Mouse (Mus musculus) ES-E14 (cell line): Measurements from ENCODE around the gene Mgst2. TPM values are rescaled to one million over a fixed set of nuclear protein-coding genes. Genes with fewer than 3 reads are reported as not detected.

ENCODE experiments used
- DNase-seq: peaks from one replicate; pipeline ENCODE4 v3.0.0-alpha.2; 2013; ENCODE audit warnings: low read depth, low spot score
- H3K27ac ChIP-seq: 2 replicates; pipeline ENCODE4 v1.5.1; 2012; ENCODE audit warnings: low read depth, mild to moderate bottlenecking, low read length, moderate library complexity, mixed read lengths; ENCODE audit not compliant: poor library complexity, insufficient read depth, severe bottlenecking
- H3K36me3 ChIP-seq: 2 replicates; pipeline ENCODE4 v1.6.1; 2012; ENCODE audit warnings: mild to moderate bottlenecking, low read length, moderate library complexity, mixed read lengths; ENCODE audit not compliant: control insufficient read depth, poor library complexity, insufficient read depth, severe bottlenecking
- H3K4me1 ChIP-seq, 2 experiments: fragments of 150-350 bp in 1 of 2; sonication (generic) in 1 of 2; 2 replicates each; pipeline ENCODE4 v1.6.1; 2012; ENCODE audit warnings: low read length in 2 of 2, mild to moderate bottlenecking in 1 of 2, mixed read lengths in 1 of 2; ENCODE audit not compliant: control insufficient read depth in 2 of 2, insufficient read depth in 2 of 2, poor library complexity in 1 of 2
- H3K4me3 ChIP-seq, 2 experiments: fragments of 150-350 bp in 1 of 2; sonication (generic) in 1 of 2; 2 replicates each; pipeline ENCODE4 v1.5.1; 2012; ENCODE audit warnings: low read length in 2 of 2, low read depth in 1 of 2, mild to moderate bottlenecking in 1 of 2, mixed read lengths in 1 of 2; ENCODE audit not compliant: insufficient read depth in 1 of 2, poor library complexity in 1 of 2, severe bottlenecking in 1 of 2
- H3K9ac ChIP-seq: 2 replicates; pipeline ENCODE4 v1.6.1; 2012; ENCODE audit warnings: low read depth, mild to moderate bottlenecking, low read length, mixed read lengths; ENCODE audit not compliant: poor library complexity, insufficient read depth, severe bottlenecking
- H3K9me3 ChIP-seq: fragments of 150-350 bp; sonication (generic); 2 replicates; pipeline ENCODE4 v1.6.1; 2012; ENCODE audit warnings: low read depth, mild to moderate bottlenecking, low read length; ENCODE audit not compliant: control insufficient read depth, insufficient read depth
- CHD2 ChIP-seq: IDR thresholded peaks from 2 replicates; pipeline ENCODE4 v1.6.1; 2014; ENCODE audit warnings: mild to moderate bottlenecking, low read depth, low read length, inconsistent platforms
- HCFC1 ChIP-seq: IDR thresholded peaks from 2 replicates; pipeline ENCODE4 v1.6.1; 2012; ENCODE audit warnings: low read length, inconsistent platforms, borderline replicate concordance; ENCODE audit not compliant: insufficient read depth
- MAFK ChIP-seq: IDR thresholded peaks from 2 replicates; pipeline ENCODE4 v1.6.1; 2014; ENCODE audit warnings: mild to moderate bottlenecking, low read depth, low read length, inconsistent platforms; ENCODE audit not compliant: insufficient read depth
- ZC3H11A ChIP-seq: IDR thresholded peaks from 2 replicates; pipeline ENCODE4 v1.6.1; 2012; ENCODE audit warnings: low read depth, mild to moderate bottlenecking, inconsistent platforms, low read length, borderline replicate concordance
- ZNF384 ChIP-seq: IDR thresholded peaks from 2 replicates; pipeline ENCODE4 v1.6.1; 2012; ENCODE audit warnings: low read depth, low read length, inconsistent platforms
- in situ Hi-C, 2 experiments: fragments of 600-800 bp; cut with MboI; formaldehyde crosslinking; loops; one replicate each; pipeline ENCODE4 v1.15.1; 2025; ENCODE audit warnings: low sequenced_read_pairs in 2 of 2, inconsistent platforms in 1 of 2; ENCODE audit not compliant: unreplicated experiment in 2 of 2
- total RNA-seq: library from RNA; depleted of rRNA; stranded (reverse); fragments of 300-350 nt; gene quantifications from 2 replicates; pipeline ENCODE4 v1.2.3, GENCODE M21; 2012

The Mgst2 gene
- total RNA-seq, 1 experiment = 0.71 TPM

GRCm38 (mm10) chr3:51645484-51645883 is 14.7 kb upstream of the Mgst2 start:
- no peak overlapping the region for H3K27ac ChIP-seq
- no peaks in the 10 kb centered on the region for H3K9me3 ChIP-seq
- no peaks in the 10 kb centered on the region for H3K36me3 ChIP-seq
- no peak overlapping the region for H3K4me3 ChIP-seq
- H3K4me1 ChIP-seq = peaks cover 3 to 4% of the 10 kb centered on the region in 2 experiments; a peak in 3 of 4 replicates
- H3K9ac ChIP-seq = no peak overlapping the region
- in situ Hi-C loops = loop anchor here in 1 of 2 experiments (10.0 kb wide), 1 partner anchor 61 kb away; no protein-coding TSS in a partner anchor
- TF ChIP-seq CHD2 = no peak
- no peak for TF ChIP-seq MAFK
- no peak for TF ChIP-seq ZNF384
- no peak for DNase-seq

- in situ Hi-C loops = loop anchor here in 1 of 2 experiments (10.0 kb wide), 1 partner anchor 62 kb away; no protein-coding TSS in a partner anchor
- Histone ChIP-seq H3K4me3 (no peak overlapping the region), H3K4me1 (peaks cover 3 to 4% of the 10 kb centered on the region in 2 experiments; a peak in 3 of 4 replicates)
These were observed 13.9 kb upstream of the Mgst2 start for GRCm38 (mm10) chr3:51646301-51646700.

GRCm38 (mm10) chr3:51647356-51647755 is 12.8 kb upstream of the Mgst2 start:
- no peaks in the 10 kb centered on the region for H3K9me3 ChIP-seq
- no peak overlapping the region for H3K27ac ChIP-seq
- in situ Hi-C loops = loop anchor here in 1 of 2 experiments (10.0 kb wide), 1 partner anchor 63 kb away; no protein-coding TSS in a partner anchor
- H3K9ac ChIP-seq = no peak overlapping the region
- H3K4me1 ChIP-seq = peaks cover 3 to 4% of the 10 kb centered on the region in 2 experiments; a peak in 3 of 4 replicates
- TF ChIP-seq MAFK (no peak), HCFC1 (no peak), CHD2 (no peak), ZNF384 (no peak), ZC3H11A (no peak)
- no peak for DNase-seq
- H3K36me3 ChIP-seq = no peaks in the 10 kb centered on the region
- H3K4me3 ChIP-seq = no peak overlapping the region

More at GRCm38 (mm10) chr3:51646301-51646700, 13.9 kb upstream of the Mgst2 start:
- Histone ChIP-seq H3K27ac (no peak overlapping the region), H3K9me3 (no peaks in the 10 kb centered on the region), H3K36me3 (no peaks in the 10 kb centered on the region), H3K9ac (no peak overlapping the region)
- DNase-seq = no peak
- no peak for TF ChIP-seq HCFC1
- TF ChIP-seq ZNF384 = no peak
- TF ChIP-seq ZC3H11A = no peak
- TF ChIP-seq MAFK = no peak
- no peak for TF ChIP-seq CHD2

GRCm38 (mm10) chr3:51648037-51648664 is 12.0 kb upstream of the Mgst2 start:
- DNase-seq = peak; percentile 68
- peaks cover 3 to 6% of the 10 kb centered on the region in 2 experiments; a peak in 3 of 4 replicates for H3K4me1 ChIP-seq
- H3K27ac ChIP-seq = no peak overlapping the region; the same call in 1 of the 2 replicates
- no peaks in the 10 kb centered on the region for H3K36me3 ChIP-seq
- TF ChIP-seq CHD2 = no peak
- TF ChIP-seq ZNF384 = no peak
- TF ChIP-seq MAFK = no peak
- TF ChIP-seq HCFC1 = no peak
- peak; percentile 82 for TF ChIP-seq ZC3H11A
- no peak overlapping the region for H3K9ac ChIP-seq
- in situ Hi-C loops = loop anchor here in 1 of 2 experiments (10.0 kb wide), 1 partner anchor 63 kb away; no protein-coding TSS in a partner anchor
- no peaks in the 10 kb centered on the region for H3K9me3 ChIP-seq
- peak overlapping the region in 1 of 2 experiments; percentile 37; a peak in 1 of 4 replicates for H3K4me3 ChIP-seq
